Mouse (Mus musculus) ES-E14 (cell line): ENCODE data around the gene Ppp3ca. TPM values are rescaled to one million over a fixed set of nuclear protein-coding genes. Genes with fewer than 3 reads are reported as not detected.
"Not testable (repeated sequence)": the region's sequence is repeated elsewhere in the genome, so short reads cannot be mapped to it uniquely, and the experiment has no call there.

Experiments
- DNase-seq: peaks from one replicate; pipeline ENCODE4 v3.0.0-alpha.2; 2013; ENCODE audit warnings: low read depth, low spot score
- H3K27ac ChIP-seq: 2 replicates; pipeline ENCODE4 v1.5.1; 2012; ENCODE audit warnings: low read depth, mild to moderate bottlenecking, low read length, moderate library complexity, mixed read lengths; ENCODE audit not compliant: poor library complexity, insufficient read depth, severe bottlenecking
- H3K36me3 ChIP-seq: 2 replicates; pipeline ENCODE4 v1.6.1; 2012; ENCODE audit warnings: mild to moderate bottlenecking, low read length, moderate library complexity, mixed read lengths; ENCODE audit not compliant: control insufficient read depth, poor library complexity, insufficient read depth, severe bottlenecking
- H3K4me1 ChIP-seq, 2 experiments: fragments of 150-350 bp in 1 of 2; sonication (generic) in 1 of 2; 2 replicates each; pipeline ENCODE4 v1.6.1; 2012; ENCODE audit warnings: low read length in 2 of 2, mild to moderate bottlenecking in 1 of 2, mixed read lengths in 1 of 2; ENCODE audit not compliant: control insufficient read depth in 2 of 2, insufficient read depth in 2 of 2, poor library complexity in 1 of 2
- H3K4me3 ChIP-seq, 2 experiments: fragments of 150-350 bp in 1 of 2; sonication (generic) in 1 of 2; 2 replicates each; pipeline ENCODE4 v1.5.1; 2012; ENCODE audit warnings: low read length in 2 of 2, low read depth in 1 of 2, mild to moderate bottlenecking in 1 of 2, mixed read lengths in 1 of 2; ENCODE audit not compliant: insufficient read depth in 1 of 2, poor library complexity in 1 of 2, severe bottlenecking in 1 of 2
- H3K9ac ChIP-seq: 2 replicates; pipeline ENCODE4 v1.6.1; 2012; ENCODE audit warnings: low read depth, mild to moderate bottlenecking, low read length, mixed read lengths; ENCODE audit not compliant: poor library complexity, insufficient read depth, severe bottlenecking
- H3K9me3 ChIP-seq: fragments of 150-350 bp; sonication (generic); 2 replicates; pipeline ENCODE4 v1.6.1; 2012; ENCODE audit warnings: low read depth, mild to moderate bottlenecking, low read length; ENCODE audit not compliant: control insufficient read depth, insufficient read depth
- CHD2 ChIP-seq: IDR thresholded peaks from 2 replicates; pipeline ENCODE4 v1.6.1; 2014; ENCODE audit warnings: mild to moderate bottlenecking, low read depth, low read length, inconsistent platforms
- HCFC1 ChIP-seq: IDR thresholded peaks from 2 replicates; pipeline ENCODE4 v1.6.1; 2012; ENCODE audit warnings: low read length, inconsistent platforms, borderline replicate concordance; ENCODE audit not compliant: insufficient read depth
- MAFK ChIP-seq: IDR thresholded peaks from 2 replicates; pipeline ENCODE4 v1.6.1; 2014; ENCODE audit warnings: mild to moderate bottlenecking, low read depth, low read length, inconsistent platforms; ENCODE audit not compliant: insufficient read depth
- ZC3H11A ChIP-seq: IDR thresholded peaks from 2 replicates; pipeline ENCODE4 v1.6.1; 2012; ENCODE audit warnings: low read depth, mild to moderate bottlenecking, inconsistent platforms, low read length, borderline replicate concordance
- ZNF384 ChIP-seq: IDR thresholded peaks from 2 replicates; pipeline ENCODE4 v1.6.1; 2012; ENCODE audit warnings: low read depth, low read length, inconsistent platforms
- in situ Hi-C, 2 experiments: fragments of 600-800 bp; cut with MboI; formaldehyde crosslinking; loops; one replicate each; pipeline ENCODE4 v1.15.1; 2025; ENCODE audit warnings: low sequenced_read_pairs in 2 of 2, inconsistent platforms in 1 of 2; ENCODE audit not compliant: unreplicated experiment in 2 of 2
- total RNA-seq: library from RNA; depleted of rRNA; stranded (reverse); fragments of 300-350 nt; gene quantifications from 2 replicates; pipeline ENCODE4 v1.2.3, GENCODE M21; 2012

Ppp3ca gene
- total RNA-seq, 1 experiment: 25.6 TPM

DNA sequence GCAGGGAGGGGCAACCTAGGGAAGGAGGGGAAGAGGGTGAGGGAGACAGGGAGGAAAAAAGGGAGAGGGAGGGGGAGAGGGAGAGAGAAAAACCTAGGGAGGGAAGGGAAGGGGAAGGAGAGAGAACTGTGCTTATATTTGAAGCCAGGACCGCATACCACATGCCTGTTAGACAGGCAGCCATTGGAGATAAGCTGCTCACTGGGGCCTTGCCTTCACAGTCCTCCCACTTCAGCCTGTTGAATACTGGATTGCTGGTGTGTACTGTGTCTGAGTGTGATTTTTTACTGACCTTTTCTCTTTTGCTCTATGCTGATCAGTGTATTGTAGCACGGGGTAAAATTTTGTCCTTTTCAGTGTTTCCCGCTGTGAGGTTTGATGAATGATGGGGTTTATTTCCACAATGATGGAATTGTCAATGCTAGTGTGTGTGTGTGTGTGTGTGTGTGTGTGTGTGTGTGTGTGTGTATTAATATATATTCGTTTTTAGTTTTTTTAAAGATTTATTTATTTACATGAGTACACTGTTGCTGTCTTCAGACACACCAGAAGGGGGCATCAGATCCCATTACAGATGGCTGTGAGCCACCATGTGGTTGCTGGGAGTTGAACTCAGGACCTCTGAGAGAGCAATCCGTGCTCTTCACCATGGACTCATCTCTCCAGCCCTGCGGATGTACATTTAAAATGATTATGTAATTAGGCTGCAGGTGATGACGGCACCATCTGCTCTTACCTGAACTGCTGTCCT, 20.0 kb downstream of the Ppp3ca start:
- Histone ChIP-seq H3K9ac (no peak overlapping the region), H3K9me3 (no peaks in the 10 kb centered on the region), H3K36me3 (no peaks in the 10 kb centered on the region), H3K4me1 (no peaks in the 10 kb centered on the region), H3K4me3 (no peak overlapping the region), H3K27ac (no peak overlapping the region)
- no peak for DNase-seq
- TF ChIP-seq ZNF384 (no peak), HCFC1 (no peak), ZC3H11A (no peak), MAFK (no peak), CHD2 (no peak)
- in situ Hi-C loops: no loop called here

DNA sequence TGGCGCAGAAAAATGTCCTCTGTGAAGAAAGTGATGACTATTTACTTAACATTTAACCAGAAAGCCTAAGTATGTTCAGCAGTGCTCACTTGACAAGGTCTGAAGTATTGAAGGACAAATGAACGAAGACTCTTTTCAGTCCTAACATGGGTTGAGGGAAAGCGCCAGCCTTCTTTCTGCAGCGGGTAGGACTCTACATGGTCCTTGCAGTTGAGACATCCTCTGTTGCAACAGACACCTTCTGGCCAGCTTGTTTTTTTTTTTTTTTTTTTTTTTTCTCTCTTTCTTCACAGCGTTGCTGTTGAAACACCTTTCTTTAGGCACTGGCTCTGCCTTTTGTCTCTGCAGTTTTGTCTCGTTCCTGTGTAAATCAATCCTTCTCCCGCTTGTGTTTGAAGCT, 22.1 kb downstream of the Ppp3ca start:
- no peak overlapping the region for H3K4me3 ChIP-seq
- TF ChIP-seq MAFK: no peak
- TF ChIP-seq ZC3H11A: no peak
- no peak for TF ChIP-seq CHD2
- TF ChIP-seq HCFC1: no peak
- no peak for TF ChIP-seq ZNF384
- no peak for DNase-seq
- H3K36me3 ChIP-seq: no peaks in the 10 kb centered on the region
- H3K27ac ChIP-seq: no peak overlapping the region
- H3K4me1 ChIP-seq: no peaks in the 10 kb centered on the region
- no peak overlapping the region for H3K9ac ChIP-seq
- in situ Hi-C loops: no loop called here
- no peaks in the 10 kb centered on the region for H3K9me3 ChIP-seq

DNA sequence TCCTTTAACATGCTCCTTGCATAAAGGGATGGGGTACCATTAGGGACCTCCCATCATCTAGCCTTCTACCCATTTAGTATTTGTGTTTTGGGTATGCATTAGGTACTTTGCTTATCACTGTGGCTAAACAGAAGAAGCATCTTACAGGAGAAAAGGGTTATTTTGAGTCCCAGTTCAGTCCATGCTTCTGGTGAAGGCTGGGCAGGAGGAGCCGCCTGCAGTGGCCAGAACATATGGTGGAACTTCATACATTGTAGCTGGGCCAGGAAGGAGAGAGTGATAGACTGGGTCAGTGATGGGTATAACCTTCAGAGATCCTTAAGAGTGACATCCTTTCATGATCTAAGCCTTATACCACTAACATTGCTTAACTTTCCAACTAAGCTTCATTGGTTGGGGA, 23.6 kb downstream of the Ppp3ca start:
- TF ChIP-seq CHD2: no peak
- TF ChIP-seq ZC3H11A: no peak
- TF ChIP-seq MAFK: no peak
- no peak for TF ChIP-seq ZNF384
- no peak for DNase-seq
- no peak overlapping the region for H3K4me3 ChIP-seq
- in situ Hi-C loops: no loop called here
- no peaks in the 10 kb centered on the region for H3K9me3 ChIP-seq
- H3K4me1 ChIP-seq: no peaks in the 10 kb centered on the region
- no peak overlapping the region for H3K27ac ChIP-seq
- H3K36me3 ChIP-seq: no peaks in the 10 kb centered on the region
- H3K9ac ChIP-seq: no peak overlapping the region

GRCm38 (mm10) chr3:136697626-136698191, 27.8 kb downstream of the Ppp3ca start:
- Histone ChIP-seq H3K27ac (no peak overlapping the region), H3K9me3 (no peaks in the 10 kb centered on the region), H3K36me3 (no peaks in the 10 kb centered on the region), H3K9ac (no peak overlapping the region), H3K4me1 (no peaks in the 10 kb centered on the region), H3K4me3 (no peak overlapping the region)
- DNase-seq: no peak
- in situ Hi-C loops: no loop called here
- no peak for TF ChIP-seq CHD2
- no peak for TF ChIP-seq MAFK
- no peak for TF ChIP-seq ZC3H11A
- TF ChIP-seq HCFC1: no peak
- TF ChIP-seq ZNF384: no peak

- H3K4me1 ChIP-seq, in situ Hi-C loops, H3K27ac ChIP-seq, H3K36me3 ChIP-seq, H3K9ac ChIP-seq, H3K9me3 ChIP-seq, H3K4me3 ChIP-seq, DNase-seq: not testable (repeated sequence)
Measured at GRCm38 (mm10) chr3:136699711-136700110, 29.8 kb downstream of the Ppp3ca start.
